Mouse (Mus musculus) MEL (cell line): ENCODE measurements at regions not wholly inside any gene's neighbourhood (a gene's known extent, or its start where the extent isn't known, plus 50 kb on each side); places are given as distances from the start of the nearest gene placed in this dataset.

ENCODE experiments used
- DNase-seq: peaks from one replicate; pipeline ENCODE4 v3.0.0; 2011; ENCODE audit warnings: low read depth, low spot score
- H3K27ac ChIP-seq: 2 replicates; pipeline ENCODE4 v1.5.1; 2012; ENCODE audit warnings: low read depth, mild to moderate bottlenecking, control low read depth, low read length, moderate library complexity; ENCODE audit not compliant: control insufficient read depth
- H3K27me3 ChIP-seq, 2 experiments: fragments of 150-350 bp in 1 of 2; sonication (generic) in 1 of 2; 2 replicates each; pipeline ENCODE4 v1.6.1; 2012; ENCODE audit warnings: low read length in 2 of 2, mild to moderate bottlenecking in 2 of 2, improper control_type of control experiment in 1 of 2, moderate library complexity in 1 of 2; ENCODE audit not compliant: insufficient read depth in 2 of 2, control insufficient read depth in 1 of 2
- H3K36me3 ChIP-seq, 2 experiments: 2 replicates each; pipeline ENCODE4 v1.6.1; 2012 to 2014; ENCODE audit warnings: low read length in 2 of 2, improper control_type of control experiment in 1 of 2, inconsistent platforms in 1 of 2, mild to moderate bottlenecking in 1 of 2; ENCODE audit not compliant: insufficient read depth in 2 of 2, control insufficient read depth in 1 of 2
- H3K4me1 ChIP-seq, 2 experiments: fragments of 150-350 bp in 1 of 2; sonication (generic) in 1 of 2; 2 replicates each; pipeline ENCODE4 v1.6.1; 2012; ENCODE audit warnings: low read length in 2 of 2, improper control_type of control experiment in 1 of 2, mild to moderate bottlenecking in 1 of 2; ENCODE audit not compliant: insufficient read depth in 2 of 2, control insufficient read depth in 1 of 2
- H3K4me3 ChIP-seq, 2 experiments: fragments of 150-350 bp in 1 of 2; sonication (generic) in 1 of 2; 2 replicates each; pipeline ENCODE4 v1.5.1; 2012; ENCODE audit warnings: low read depth in 2 of 2, low read length in 2 of 2, mild to moderate bottlenecking in 2 of 2, moderate library complexity in 2 of 2, control low read depth in 1 of 2, improper control_type of control experiment in 1 of 2; ENCODE audit not compliant: control insufficient read depth in 1 of 2, insufficient read depth in 1 of 2
- H3K79me2 ChIP-seq: 2 replicates; pipeline ENCODE4 v1.6.1; 2012; ENCODE audit warnings: mild to moderate bottlenecking, low read length, moderate library complexity; ENCODE audit not compliant: control insufficient read depth, poor library complexity, insufficient read depth
- H3K9ac ChIP-seq: 2 replicates; pipeline ENCODE4 v1.6.1; 2012; ENCODE audit warnings: low read depth, mild to moderate bottlenecking, control low read depth, low read length, moderate library complexity; ENCODE audit not compliant: control insufficient read depth, poor library complexity, severe bottlenecking
- H3K9me3 ChIP-seq: fragments of 150-350 bp; sonication (generic); replicated peaks from 2 replicates; pipeline ENCODE4 v1.6.1; 2012; ENCODE audit warnings: mild to moderate bottlenecking, low read length, improper control_type of control experiment, moderate library complexity; ENCODE audit not compliant: insufficient read depth
- BHLHE40 ChIP-seq: IDR thresholded peaks from 2 replicates; pipeline ENCODE4 v1.6.1; 2012; ENCODE audit warnings: low read depth, mild to moderate bottlenecking, inconsistent platforms, low read length, improper control_type of control experiment, borderline replicate concordance
- CHD1 ChIP-seq: IDR thresholded peaks from 2 replicates; pipeline ENCODE4 v1.6.1; 2012; ENCODE audit warnings: low read depth, mild to moderate bottlenecking, inconsistent platforms, low read length, improper control_type of control experiment
- CHD2 ChIP-seq: IDR thresholded peaks from 2 replicates; pipeline ENCODE4 v1.6.1; 2011; ENCODE audit warnings: low read length, improper control_type of control experiment
- E2F4 ChIP-seq: IDR thresholded peaks from 2 replicates; pipeline ENCODE4 v1.6.1; 2011; ENCODE audit warnings: low read depth, low read length, improper control_type of control experiment, borderline replicate concordance
- KAT2A ChIP-seq: conservative IDR thresholded peaks from 2 replicates; pipeline ENCODE4 v1.6.1; 2012; ENCODE audit warnings: low read depth, low read length, improper control_type of control experiment, inconsistent platforms
- MAX ChIP-seq: IDR thresholded peaks from 2 replicates; pipeline ENCODE4 v1.6.1; 2011; ENCODE audit warnings: low read length, improper control_type of control experiment
- MEF2A ChIP-seq: IDR thresholded peaks from 2 replicates; pipeline ENCODE4 v1.6.1; 2014; ENCODE audit warnings: low read depth, mild to moderate bottlenecking, inconsistent platforms, low read length, improper control_type of control experiment; ENCODE audit not compliant: poor library complexity, insufficient replicate concordance, severe bottlenecking; ENCODE audit errors: extremely low read depth
- POLR2A ChIP-seq, 2 experiments: IDR thresholded peaks; 2 replicates each; pipeline ENCODE4 v1.6.1; 2011 to 2012; ENCODE audit warnings: low read length in 2 of 2, mild to moderate bottlenecking in 2 of 2, control low read depth in 1 of 2, improper control_type of control experiment in 1 of 2, low read depth in 1 of 2, moderate library complexity in 1 of 2; ENCODE audit not compliant: control insufficient read depth in 1 of 2, insufficient read depth in 1 of 2, poor library complexity in 1 of 2
- POLR2AphosphoS5 ChIP-seq: IDR thresholded peaks from 2 replicates; pipeline ENCODE4 v1.6.1; 2012; ENCODE audit warnings: low read depth, borderline replicate concordance, mild to moderate bottlenecking, inconsistent platforms, low read length, moderate library complexity, mixed read lengths
- RCOR1 ChIP-seq: IDR thresholded peaks from 2 replicates; pipeline ENCODE4 v1.6.1; 2012; ENCODE audit warnings: low read depth, mild to moderate bottlenecking, inconsistent platforms, low read length, improper control_type of control experiment
- SIN3A ChIP-seq: IDR thresholded peaks from 2 replicates; pipeline ENCODE4 v1.6.1; 2012; ENCODE audit warnings: low read length, improper control_type of control experiment, inconsistent platforms
- TBP ChIP-seq: IDR thresholded peaks from 2 replicates; pipeline ENCODE4 v1.8.0; 2011; ENCODE audit warnings: low read depth, low read length, improper control_type of control experiment
- UBTF ChIP-seq: IDR thresholded peaks from 2 replicates; pipeline ENCODE4 v1.6.1; 2012; ENCODE audit warnings: low read depth, mild to moderate bottlenecking, inconsistent platforms, low read length, improper control_type of control experiment, moderate library complexity, borderline replicate concordance; ENCODE audit not compliant: insufficient read depth
- USF1 ChIP-seq: IDR thresholded peaks from 2 replicates; pipeline ENCODE4 v1.6.1; 2014; ENCODE audit warnings: low read depth, mild to moderate bottlenecking, inconsistent platforms, low read length, improper control_type of control experiment, moderate library complexity
- USF2 ChIP-seq, 2 experiments: IDR thresholded peaks; 2 replicates each; pipeline ENCODE4 v1.6.1; 2011 to 2012; ENCODE audit warnings: improper control_type of control experiment in 2 of 2, low read length in 2 of 2, borderline replicate concordance in 1 of 2, inconsistent platforms in 1 of 2, low read depth in 1 of 2, mild to moderate bottlenecking in 1 of 2; ENCODE audit not compliant: insufficient read depth in 1 of 2
- ZC3H11A ChIP-seq: IDR thresholded peaks from 2 replicates; pipeline ENCODE4 v1.6.1; 2012; ENCODE audit warnings: low read depth, mild to moderate bottlenecking, inconsistent platforms, low read length, improper control_type of control experiment
- ZKSCAN1 ChIP-seq: IDR thresholded peaks from 2 replicates; pipeline ENCODE4 v1.6.1; 2012; ENCODE audit warnings: low read depth, mild to moderate bottlenecking, inconsistent platforms, low read length, improper control_type of control experiment, moderate library complexity
- ZNF384 ChIP-seq: IDR thresholded peaks from 2 replicates; pipeline ENCODE4 v1.6.1; 2012; ENCODE audit warnings: low read depth, mild to moderate bottlenecking, inconsistent platforms, low read length, improper control_type of control experiment

DNA sequence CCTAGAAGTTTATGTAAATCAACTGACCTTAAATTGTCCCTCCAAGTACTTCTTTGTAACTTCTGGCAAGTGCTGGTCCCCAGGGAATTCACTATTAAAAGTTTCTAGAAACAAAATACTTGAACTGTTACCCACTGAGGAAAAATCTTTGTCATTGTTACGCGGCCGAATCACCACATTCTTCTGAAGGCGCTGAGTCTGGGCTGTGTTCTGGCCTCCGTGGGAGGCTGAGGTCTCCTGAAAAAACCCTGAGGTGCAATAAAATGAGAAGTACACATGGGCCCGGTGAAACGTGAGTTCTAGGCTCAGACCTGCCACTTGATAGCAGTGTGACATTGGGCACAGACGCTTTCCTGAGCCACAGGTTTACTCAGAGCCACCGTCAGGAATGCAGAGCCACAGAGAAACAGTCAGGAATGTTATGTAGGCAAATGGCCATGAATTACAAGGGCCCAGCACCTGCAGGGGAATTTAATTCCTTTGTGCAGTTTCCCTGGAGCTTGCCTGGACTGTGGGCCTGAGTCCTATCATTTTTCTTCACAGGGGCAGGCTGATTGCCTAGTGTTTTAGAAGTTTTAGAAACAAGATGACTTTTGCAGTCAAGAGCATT, 171.1 kb upstream of the Arglu1 start:
- TF ChIP-seq CHD1 (no peak), E2F4 (no peak), SIN3A (no peak)
- Histone ChIP-seq H3K9me3 (no peaks in the 10 kb centered on the region), H3K27ac (no peak overlapping the region), H3K4me1 (no peaks in the 10 kb centered on the region), H3K4me3 (no peak overlapping the region), H3K36me3 (no peaks in the 10 kb centered on the region), H3K79me2 (no peaks in the 10 kb centered on the region), H3K9ac (no peak overlapping the region), H3K27me3 (no peaks in the 10 kb centered on the region)
- no peak for DNase-seq

DNA sequence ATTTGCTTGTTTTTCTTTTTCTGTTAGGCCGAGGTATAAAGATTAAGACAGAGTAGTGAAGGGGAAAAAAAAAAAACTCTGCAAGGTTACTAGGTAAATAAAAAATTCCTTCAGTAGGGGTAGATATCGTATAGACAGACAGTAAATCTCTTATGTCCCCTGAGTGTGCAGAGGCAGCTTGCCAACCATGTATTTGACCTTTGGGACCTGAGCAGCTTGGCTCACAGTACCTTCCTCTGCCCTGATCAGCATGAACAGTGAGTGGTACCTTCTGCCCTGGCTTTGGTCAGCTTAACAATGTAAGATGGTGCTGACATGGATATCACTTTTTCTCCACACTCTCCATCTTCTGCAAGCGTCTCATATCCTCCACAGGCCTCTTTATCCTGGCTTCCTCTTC, 168.3 kb upstream of the Arglu1 start:
- TF ChIP-seq UBTF: no peak
- no peak for TF ChIP-seq RCOR1
- no peak for TF ChIP-seq TBP
- TF ChIP-seq KAT2A: no peak
- TF ChIP-seq ZKSCAN1: no peak
- TF ChIP-seq MAX: no peak
- TF ChIP-seq SIN3A: no peak
- no peak for TF ChIP-seq ZC3H11A
- TF ChIP-seq MEF2A: no peak
- H3K27me3 ChIP-seq: no peaks in the 10 kb centered on the region
- H3K9ac ChIP-seq: no peak overlapping the region
- DNase-seq: no peak
- no peaks in the 10 kb centered on the region for H3K36me3 ChIP-seq
- H3K9me3 ChIP-seq: no peaks in the 10 kb centered on the region
- no peak overlapping the region for H3K4me3 ChIP-seq
- H3K4me1 ChIP-seq: no peaks in the 10 kb centered on the region
- H3K79me2 ChIP-seq: no peaks in the 10 kb centered on the region
- H3K27ac ChIP-seq: no peak overlapping the region

DNA sequence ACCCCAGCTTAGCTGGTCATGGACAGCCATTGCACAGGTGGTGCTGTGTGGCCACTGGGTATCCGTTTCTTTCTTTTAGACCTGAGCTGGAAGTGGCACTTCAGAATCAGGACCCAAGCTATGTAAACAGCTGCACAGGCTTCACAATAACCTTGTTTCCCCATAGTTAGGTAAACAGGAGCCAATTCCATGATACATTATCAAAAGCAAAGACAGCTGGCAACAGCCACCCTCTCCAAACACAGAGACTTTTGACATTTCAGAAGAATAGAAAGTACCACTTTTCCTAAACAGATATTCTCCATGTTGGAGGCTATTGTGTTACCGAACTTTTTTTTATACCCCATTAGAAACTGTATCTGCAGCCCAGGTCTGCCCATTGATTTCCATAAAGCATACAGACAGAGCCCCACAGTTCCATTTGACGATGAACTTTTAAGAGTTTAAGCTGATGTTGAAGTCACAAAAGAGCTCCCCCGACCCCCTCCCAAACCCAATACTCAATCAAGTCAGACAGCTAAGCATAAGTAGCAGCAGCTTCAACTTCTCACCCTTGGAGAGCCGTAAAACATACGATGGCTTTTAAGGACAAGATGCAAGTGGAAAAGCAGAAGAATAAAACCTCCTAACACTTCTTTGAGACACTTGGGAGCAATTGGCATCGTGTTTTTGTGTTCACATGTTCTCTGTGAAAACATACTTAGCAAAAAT, 162.5 kb upstream of the Arglu1 start:
- no peaks in the 10 kb centered on the region for H3K79me2 ChIP-seq
- H3K27ac ChIP-seq: no peak overlapping the region
- TF ChIP-seq E2F4 (no peak), CHD2 (no peak), USF2 (IDR thresholded peaks at IDR 0.05; ENCODE audit: borderline replicate concordance in 1 of 2, insufficient read depth in 1 of 2, low read depth in 1 of 2, low read length in 2 of 2) (no peak), POLR2A (IDR thresholded peaks at IDR 0.05; ENCODE audit: control insufficient read depth in 1 of 2, insufficient read depth in 1 of 2, low read depth in 1 of 2, low read length in 2 of 2, poor library complexity in 1 of 2) (no peak), BHLHE40 (no peak), MAX (no peak), MEF2A (no peak), USF1 (no peak), POLR2AphosphoS5 (no peak), UBTF (no peak), ZNF384 (no peak)
- H3K4me1 ChIP-seq: no peaks in the 10 kb centered on the region
- H3K27me3 ChIP-seq: no peaks in the 10 kb centered on the region
- DNase-seq: no peak
- no peak overlapping the region for H3K9ac ChIP-seq
- H3K36me3 ChIP-seq: no peaks in the 10 kb centered on the region
- H3K9me3 ChIP-seq: no peaks in the 10 kb centered on the region
- H3K4me3 ChIP-seq: no peak overlapping the region
